Mouse (Mus musculus) ES-E14 (cell line): Measurements from ENCODE around the gene Nr1i3.

Experiments used
- CHD2 ChIP-seq: IDR thresholded peaks from 2 replicates; pipeline ENCODE4 v1.6.1; 2014; ENCODE audit warnings: mild to moderate bottlenecking, low read depth, low read length, inconsistent platforms
- HCFC1 ChIP-seq: IDR thresholded peaks from 2 replicates; pipeline ENCODE4 v1.6.1; 2012; ENCODE audit warnings: low read length, inconsistent platforms, borderline replicate concordance; ENCODE audit not compliant: insufficient read depth
- MAFK ChIP-seq: IDR thresholded peaks from 2 replicates; pipeline ENCODE4 v1.6.1; 2014; ENCODE audit warnings: mild to moderate bottlenecking, low read depth, low read length, inconsistent platforms; ENCODE audit not compliant: insufficient read depth
- ZC3H11A ChIP-seq: IDR thresholded peaks from 2 replicates; pipeline ENCODE4 v1.6.1; 2012; ENCODE audit warnings: low read depth, mild to moderate bottlenecking, inconsistent platforms, low read length, borderline replicate concordance
- ZNF384 ChIP-seq: IDR thresholded peaks from 2 replicates; pipeline ENCODE4 v1.6.1; 2012; ENCODE audit warnings: low read depth, low read length, inconsistent platforms

DNA sequence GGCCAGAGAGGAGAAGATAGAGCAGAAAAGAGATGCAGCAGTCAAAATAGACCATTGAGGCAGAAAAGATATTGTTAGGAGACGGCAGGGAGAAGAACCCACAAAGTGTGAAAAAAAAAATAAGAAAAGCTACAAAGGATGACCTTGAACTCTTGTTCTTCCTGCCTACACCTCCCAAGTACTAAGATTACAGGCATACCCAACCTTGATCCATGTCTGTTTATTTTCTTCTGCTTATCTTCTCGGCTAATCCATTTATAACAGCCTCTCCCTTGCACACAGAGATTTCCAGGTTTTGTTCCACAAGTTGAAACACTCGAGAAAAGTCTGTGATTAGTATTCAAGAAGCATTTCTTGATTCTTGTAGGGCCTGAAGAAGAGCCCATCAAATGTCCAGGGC lies 43.9 kb upstream of the Nr1i3 start:
- no peak for TF ChIP-seq ZC3H11A
- no peak for TF ChIP-seq CHD2
- TF ChIP-seq HCFC1, result no peak
- no peak for TF ChIP-seq ZNF384
- no peak for TF ChIP-seq MAFK
